ENCODE assay signal across 8 mouse cellular contexts in the genomic region with DNA sequence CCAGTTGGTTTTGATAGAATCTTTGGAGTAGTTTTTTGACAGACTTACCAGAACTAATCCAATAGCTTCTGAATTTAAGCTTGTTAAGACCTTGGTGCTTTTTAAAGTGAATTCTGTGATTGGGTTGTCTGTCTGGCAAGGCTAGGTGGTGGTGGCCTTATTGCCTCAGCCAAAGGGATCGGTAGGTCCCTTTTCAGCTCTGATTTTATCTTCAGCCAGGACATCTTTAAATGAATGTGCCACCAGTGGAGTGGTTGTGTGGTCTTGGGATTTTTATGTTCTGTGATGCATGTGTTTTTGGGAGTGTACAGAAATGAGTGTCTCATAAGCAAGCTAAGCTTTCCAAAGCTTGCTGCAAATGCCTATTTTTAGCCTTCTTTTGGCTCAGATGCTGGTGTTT. TPM values are rescaled to one million over a fixed set of nuclear protein-coding genes. Genes with fewer than 3 reads are reported as not detected.
A peak's percentile ranks its signal among the peaks of the same experiment; 100 is the strongest.
DNase-seq lines count a peak whose midpoint lies in the region; ATAC-seq and TF ChIP-seq lines count a peak whose summit lies in the region.

No protein-coding gene starts in this region.

- no peak overlapping the region for H3K9ac ChIP-seq in forebrain, embryonic 15.5 days (replicated peaks)
- H3K9ac ChIP-seq in liver, embryonic 15.5 days, result peak overlapping the region; percentile 95

- peak overlapping the region; percentile 87 for H3K4me3 ChIP-seq in C2C12 (ENCODE audit: insufficient read depth, poor library complexity, severe bottlenecking)
- H3K4me3 ChIP-seq in forebrain, embryonic 15.5 days, result peak overlapping the region; percentile 94
- H3K4me3 ChIP-seq in liver, embryonic 15.5 days (replicated peaks), result peak overlapping the region; percentile 91
- no peak overlapping the region for H3K4me3 ChIP-seq in kidney, adult 2 months (ENCODE audit: insufficient read depth, low read depth, low read length)

- TF ChIP-seq POLR2A in kidney, adult 2 months (IDR thresholded peaks at IDR 0.05; ENCODE audit: low read depth, low read length), result no peak

- intact Hi-C loops in gastrocnemius, postnatal 14 days (cut with DNase I; ENCODE audit: low total_unique reads), result no loop called here

- H3K27me3 ChIP-seq in C2C12 (ENCODE audit: control insufficient read depth, insufficient read depth, insufficient read length), result no peaks in the 10 kb centered on the region
- no peaks in the 10 kb centered on the region for H3K27me3 ChIP-seq in forebrain, embryonic 15.5 days
- H3K27me3 ChIP-seq in liver, embryonic 15.5 days, result no peaks in the 10 kb centered on the region
- no peaks in the 10 kb centered on the region for H3K27me3 ChIP-seq in kidney, adult 2 months (replicated peaks; ENCODE audit: control insufficient read depth, insufficient read depth, low read length)

- no peaks in the 10 kb centered on the region for H3K36me3 ChIP-seq in C2C12 (ENCODE audit: control insufficient read depth, insufficient read depth)
- no peaks in the 10 kb centered on the region for H3K36me3 ChIP-seq in forebrain, embryonic 15.5 days
- H3K36me3 ChIP-seq in liver, embryonic 15.5 days (replicated peaks), result no peaks in the 10 kb centered on the region
- H3K36me3 ChIP-seq in kidney, adult 2 months (ENCODE audit: control insufficient read depth, insufficient read depth, low read length), result no peaks in the 10 kb centered on the region

- peak; percentile 25 for DNase-seq in gastrocnemius, adult 18-20 months (ENCODE audit: low spot score)
- DNase-seq in gastrocnemius, postnatal 14 days, result no peak
- DNase-seq in cerebellum, adult 11-12 months, result no peak
- DNase-seq in right cerebral cortex, postnatal 36 days (ENCODE audit: low spot score in 2 of 2), result no peak
- DNase-seq in kidney, adult 2 months, result no peak

- TF ChIP-seq CTCF in C2C12 (IDR thresholded peaks at IDR 0.05; ENCODE audit: control insufficient read depth, insufficient read depth, insufficient read length), result no peak
- no peak for TF ChIP-seq CTCF in kidney, adult 2 months (conservative IDR thresholded peaks at IDR 0.05; ENCODE audit: insufficient read depth, insufficient read length, low read depth, low read length)

- peaks cover 84% of the 10 kb centered on the region for H3K79me2 ChIP-seq in C2C12 (ENCODE audit: control insufficient read depth, insufficient read depth)

- H3K4me2 ChIP-seq in forebrain, embryonic 15.5 days (replicated peaks), result peak overlapping the region; percentile 74
- H3K4me2 ChIP-seq in liver, embryonic 15.5 days, result peak overlapping the region; percentile 94

- peaks cover 66% of the 10 kb centered on the region for H3K79me3 ChIP-seq in C2C12 (ENCODE audit: low read depth)

- ATAC-seq in forebrain, embryonic 15.5 days (replicated peaks), result no peak
- ATAC-seq in liver, embryonic 15.5 days (ENCODE audit: insufficient read depth), result no peak

- no peak overlapping the region for H3ac ChIP-seq in C2C12 (ENCODE audit: control insufficient read depth, insufficient read length, low read depth)

- H3K9me3 ChIP-seq in forebrain, embryonic 15.5 days, result no peaks in the 10 kb centered on the region
- H3K9me3 ChIP-seq in liver, embryonic 15.5 days (replicated peaks), result no peaks in the 10 kb centered on the region

- peaks cover 28% of the 10 kb centered on the region for H3K4me1 ChIP-seq in forebrain, embryonic 15.5 days
- peaks cover 68% of the 10 kb centered on the region for H3K4me1 ChIP-seq in liver, embryonic 15.5 days (replicated peaks)
- peaks cover 11% of the 10 kb centered on the region; the same call in 1 of the 2 replicates for H3K4me1 ChIP-seq in kidney, adult 2 months (ENCODE audit: control insufficient read depth, insufficient read depth, low read length)

- 54% methylated on average over 1 of the region's 1 CpGs for WGBS in forebrain, embryonic 15.5 days
- 4% methylated on average over 1 of the region's 1 CpGs for WGBS in liver, embryonic 15.5 days (ENCODE audit: insufficient replicate concordance)
- 20% methylated on average over 1 of the region's 1 CpGs for WGBS in kidney, adult 2 months

- no peak overlapping the region for H3K27ac ChIP-seq in forebrain, embryonic 15.5 days (replicated peaks)
- peak overlapping the region; percentile 94 for H3K27ac ChIP-seq in liver, embryonic 15.5 days (replicated peaks)
- H3K27ac ChIP-seq in kidney, adult 2 months (ENCODE audit: insufficient read depth, low read depth, low read length), result no peak overlapping the region

TF ChIP-seq in C2C12, 6 proteins besides CTCF, POLR2A, EP300 and RAD21:
- no peak for TF ChIP-seq CEBPB (IDR thresholded peaks at IDR 0.05; ENCODE audit: low read depth)
- no peak for TF ChIP-seq MYOG (IDR thresholded peaks at IDR 0.05; ENCODE audit: control insufficient read depth, extremely low read depth, insufficient read length)
- TF ChIP-seq USF1 (IDR thresholded peaks at IDR 0.05; ENCODE audit: low read depth), result no peak
- no peak for TF ChIP-seq MYOD1 (IDR thresholded peaks at IDR 0.05; ENCODE audit: control insufficient read depth, insufficient read length, low read depth)
- no peak for TF ChIP-seq MAX (IDR thresholded peaks at IDR 0.05)
- no peak for TF ChIP-seq FOSL1 (IDR thresholded peaks at IDR 0.05; ENCODE audit: insufficient read depth, low read length, poor library complexity, severe bottlenecking)
TF ChIP-seq in C2C12: peak in this region for 0.

RNA-seq across cellular contexts. Expression of a gene that starts 2.1 kb away (rescaled TPM):
- total RNA-seq in gastrocnemius, adult 18-20 months (2021), result 10 to 100 TPM; 97.6 to 98.8 TPM
- 10 to 100 TPM; 61.9 to 74.6 TPM for total RNA-seq in gastrocnemius, postnatal 14 days (2021)
- polyA plus RNA-seq in C2C12 (2012; fragmentation: generic; extraction: Trizol), result 59.4 TPM
- 18.5 and 18.7 TPM in 2 replicates for polyA plus RNA-seq in forebrain, embryonic 15.5 days (2015; fragmentation: Nextera tagmentation; extraction: Ambion mirVana)
- 17.3 and 19.8 TPM in 2 replicates for polyA plus RNA-seq in liver, embryonic 15.5 days (2015; fragmentation: Nextera tagmentation; extraction: Ambion mirVana)
- 35.3 and 36.8 TPM in 2 replicates for polyA plus RNA-seq in kidney, adult 2 months (2012; rRNA removed)
